Mouse (Mus musculus) kidney, embryonic 15.5 days (tissue): ENCODE data around the gene Sema4c. TPM values are rescaled to one million over a fixed set of nuclear protein-coding genes. Genes with fewer than 3 reads are reported as not detected.

Experiments used
- ATAC-seq: fragments of 200-750 bp; cut with Nextera tagmentation; replicated peaks from 2 replicates; pipeline ENCODE4 v1.8.0; 2017; ENCODE audit warnings: moderate TSS enrichment; ENCODE audit not compliant: low FRiP score
- H3K27ac ChIP-seq: fragments of 300-500 bp; sonication (generic); 2 replicates; pipeline ENCODE4 v1.5.1; 2015; ENCODE audit warnings: mild to moderate bottlenecking, inconsistent platforms
- H3K27me3 ChIP-seq: fragments of 300-500 bp; sonication (generic); 2 replicates; pipeline ENCODE4 v1.6.1; 2015; ENCODE audit warnings: inconsistent platforms
- H3K36me3 ChIP-seq: fragments of 300-500 bp; sonication (generic); 2 replicates; pipeline ENCODE4 v1.6.1; 2015; ENCODE audit warnings: inconsistent platforms
- H3K4me1 ChIP-seq: fragments of 300-500 bp; sonication (generic); 2 replicates; pipeline ENCODE4 v1.6.1; 2015; ENCODE audit warnings: inconsistent platforms
- H3K4me2 ChIP-seq: fragments of 300-500 bp; sonication (generic); 2 replicates; pipeline ENCODE4 v1.6.1; 2015; ENCODE audit warnings: moderate library complexity, mild to moderate bottlenecking, inconsistent platforms
- H3K4me3 ChIP-seq: fragments of 300-500 bp; sonication (generic); replicated peaks from 2 replicates; pipeline ENCODE4 v1.5.1; 2015; ENCODE audit warnings: mild to moderate bottlenecking, inconsistent platforms
- H3K9ac ChIP-seq: fragments of 300-500 bp; sonication (generic); 2 replicates; pipeline ENCODE4 v1.6.1; 2015; ENCODE audit warnings: mild to moderate bottlenecking, inconsistent platforms
- H3K9me3 ChIP-seq: fragments of 300-500 bp; sonication (generic); replicated peaks from 2 replicates; pipeline ENCODE4 v1.6.1; 2016; ENCODE audit warnings: inconsistent platforms
- WGBS: fragments of 180-500 bp; shearing (Covaris S2); methylation state at CpG from one replicate; pipeline ENCODE4 v1.1.7; 2015; ENCODE audit warnings: mixed read lengths; 5-methylcytosine and 5-hydroxymethylcytosine counted together
- polyA plus RNA-seq: library from polyadenylated mRNA; unstranded; fragments of >200 nt; fragmentation: Nextera tagmentation; extraction: Ambion mirVana; gene quantifications from 2 replicates; pipeline ENCODE4 v1.2.1, GENCODE M21; 2015

Gene Sema4c
- polyA plus RNA-seq, 1 experiment from 2014 or later = 23.3 TPM

DNA sequence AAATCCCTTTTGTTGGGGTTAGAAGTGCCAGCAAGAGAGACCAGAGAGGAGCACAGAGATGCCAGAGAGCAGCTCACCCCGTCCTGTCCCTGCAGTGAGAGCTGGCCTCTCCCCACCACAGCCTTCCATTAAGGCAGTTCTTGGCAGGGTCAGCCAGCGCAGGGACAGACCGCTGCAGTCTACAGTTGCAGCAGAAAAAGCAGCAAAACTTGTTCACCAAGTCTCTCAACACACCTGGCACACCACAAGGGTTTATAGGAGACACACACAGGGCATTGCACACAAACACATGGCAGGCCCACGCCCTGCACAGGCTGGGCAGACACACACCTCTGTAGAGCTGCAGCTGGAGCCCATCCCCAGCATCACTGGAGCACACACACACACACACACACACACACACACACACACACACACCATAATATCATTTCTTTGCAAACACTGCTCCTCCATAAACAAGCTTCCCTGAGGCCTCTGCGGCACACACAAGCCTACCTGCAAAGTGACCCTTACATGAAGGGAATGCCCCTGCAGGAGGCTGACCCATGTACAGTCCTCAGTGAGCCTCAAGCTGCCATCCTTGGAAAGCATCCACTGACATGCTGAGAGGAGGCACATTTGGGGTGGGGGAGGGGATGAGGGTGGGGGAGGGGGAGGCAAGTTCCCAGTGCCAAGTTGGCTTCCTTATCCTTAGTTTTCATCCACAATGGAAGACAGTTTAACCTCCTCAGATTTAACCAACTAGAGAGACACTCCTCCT, 16.2 kb upstream of the Sema4c start:
- peaks cover 91% of the 10 kb centered on the region for H3K4me1 ChIP-seq
- H3K9me3 ChIP-seq = no peaks in the 10 kb centered on the region
- H3K9ac ChIP-seq = no peak overlapping the region
- no peaks in the 10 kb centered on the region for H3K36me3 ChIP-seq
- 81% methylated on average over 5 of the region's 5 CpGs for WGBS
- 0 out of 2 replicates have a peak overlapping the region, but pooled peaks have one; percentile 35 for H3K27ac ChIP-seq
- H3K4me2 ChIP-seq = no peak overlapping the region
- H3K27me3 ChIP-seq = no peaks in the 10 kb centered on the region
- H3K4me3 ChIP-seq = no peak overlapping the region
- ATAC-seq = no peak

GRCm38 (mm10) chr1:36573524-36573923, 15.4 kb upstream of the Sema4c start:
- 75% methylated on average over 8 of the region's 8 CpGs for WGBS
- Histone ChIP-seq H3K4me1 (peaks cover 93% of the 10 kb centered on the region), H3K9me3 (no peaks in the 10 kb centered on the region), H3K27me3 (no peaks in the 10 kb centered on the region), H3K27ac (0 out of 2 replicates have a peak overlapping the region, but pooled peaks have one; percentile 14), H3K4me3 (no peak overlapping the region), H3K36me3 (no peaks in the 10 kb centered on the region), H3K4me2 (no peak overlapping the region), H3K9ac (no peak overlapping the region)
- ATAC-seq = no peak

- 55% methylated on average over 1 of the region's 1 CpGs for WGBS
- Histone ChIP-seq H3K9ac (no peak overlapping the region), H3K4me2 (no peak overlapping the region), H3K4me3 (no peak overlapping the region), H3K27me3 (no peaks in the 10 kb centered on the region), H3K4me1 (peaks cover 95% of the 10 kb centered on the region), H3K27ac (peak overlapping the region; percentile 92), H3K9me3 (no peaks in the 10 kb centered on the region), H3K36me3 (no peaks in the 10 kb centered on the region)
- no peak for ATAC-seq
These were observed 14.6 kb upstream of the Sema4c start for GRCm38 (mm10) chr1:36572709-36573108.

DNA sequence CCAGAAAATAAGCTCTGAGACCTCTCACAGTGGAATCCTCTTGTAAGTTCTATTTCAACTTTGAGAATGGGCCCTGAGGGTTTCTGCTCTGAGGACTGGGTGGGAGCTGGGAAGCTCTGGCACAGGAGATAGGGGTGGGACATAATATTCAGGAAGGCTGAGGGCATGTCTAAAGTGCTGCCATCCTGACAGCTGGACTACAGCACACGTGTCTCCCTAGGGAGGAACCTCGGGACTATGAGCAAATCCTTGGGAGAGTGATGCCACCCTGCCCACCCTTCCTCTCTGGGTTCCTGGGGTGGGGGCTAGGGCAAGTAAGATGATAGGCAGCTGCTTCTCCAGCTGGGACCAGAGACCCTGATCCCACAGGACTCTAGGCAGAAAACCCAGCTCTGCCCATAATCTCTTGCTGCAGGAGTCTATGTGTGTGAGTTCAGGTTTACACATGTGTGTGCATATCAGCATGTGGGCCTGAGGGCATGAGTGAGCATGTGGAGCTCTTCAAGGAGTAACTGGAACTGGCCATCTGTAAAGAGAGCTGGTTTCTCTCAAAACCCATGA, 14.1 kb upstream of the Sema4c start:
- Histone ChIP-seq H3K9ac (no peak overlapping the region), H3K4me2 (no peak overlapping the region), H3K36me3 (no peaks in the 10 kb centered on the region), H3K27me3 (no peaks in the 10 kb centered on the region), H3K4me1 (peaks cover 94% of the 10 kb centered on the region), H3K9me3 (no peaks in the 10 kb centered on the region), H3K4me3 (no peak overlapping the region), H3K27ac (peak overlapping the region; percentile 92)
- no peak for ATAC-seq
- WGBS = 59% methylated on average over 2 of the region's 2 CpGs

DNA sequence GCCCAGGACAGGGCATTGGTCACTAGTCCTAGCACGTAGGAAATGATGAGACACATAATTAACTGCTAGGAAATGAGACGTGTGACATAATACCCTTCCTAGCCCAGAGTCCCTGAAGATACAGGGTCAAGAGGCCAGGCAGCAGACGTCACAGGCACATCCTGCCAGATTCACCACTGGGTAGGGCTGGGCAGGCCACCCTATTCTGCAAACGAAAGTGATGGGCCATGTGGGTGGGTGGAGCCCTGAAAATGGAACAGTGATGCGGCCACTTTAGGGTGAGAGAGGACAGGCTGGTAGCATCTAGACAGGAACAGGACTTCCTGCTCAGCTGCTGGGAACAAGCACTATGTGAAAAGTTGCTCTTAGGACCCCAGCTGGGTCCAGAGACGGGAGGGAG, 13.5 kb upstream of the Sema4c start:
- Histone ChIP-seq H3K27me3 (no peaks in the 10 kb centered on the region), H3K9me3 (no peaks in the 10 kb centered on the region), H3K4me3 (no peak overlapping the region), H3K4me2 (no peak overlapping the region), H3K9ac (no peak overlapping the region), H3K27ac (peak overlapping the region; percentile 92), H3K4me1 (peaks cover 91% of the 10 kb centered on the region), H3K36me3 (no peaks in the 10 kb centered on the region)
- ATAC-seq = peak; percentile 3; the same call in 1 of the 2 replicates
- 32% methylated on average over 6 of the region's 6 CpGs for WGBS

DNA sequence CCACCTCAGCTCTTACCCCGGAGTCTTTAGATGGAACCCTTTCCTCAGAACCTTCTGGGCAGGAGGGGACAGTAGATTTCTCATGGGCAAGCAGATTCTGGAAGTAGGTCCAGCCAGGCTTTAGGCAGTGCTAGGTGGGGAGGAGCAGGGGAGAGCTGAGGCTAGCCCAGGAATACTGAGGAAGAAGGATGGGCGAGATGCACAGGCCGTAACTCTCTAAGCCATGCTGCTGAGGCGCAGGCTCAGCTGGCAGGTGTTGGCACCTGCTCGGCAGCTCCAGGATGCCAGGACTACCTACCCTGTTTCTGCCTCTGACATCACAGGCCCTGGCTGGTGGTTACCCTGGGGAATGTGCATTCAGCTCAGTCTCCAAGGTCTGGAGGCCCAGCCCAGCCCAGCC, 12.2 kb upstream of the Sema4c start:
- H3K27ac ChIP-seq = peak overlapping the region; percentile 92; the same call in 1 of the 2 replicates
- peaks cover 89% of the 10 kb centered on the region for H3K4me1 ChIP-seq

GRCm38 (mm10) chr1:36569694-36570276, 11.6 kb upstream of the Sema4c start:
- Histone ChIP-seq H3K9ac (0 out of 2 replicates have a peak overlapping the region, but pooled peaks have one; percentile 14), H3K4me1 (peaks cover 86% of the 10 kb centered on the region), H3K27ac (peak overlapping the region; percentile 92), H3K27me3 (no peaks in the 10 kb centered on the region), H3K4me2 (no peak overlapping the region), H3K36me3 (no peaks in the 10 kb centered on the region), H3K4me3 (no peak overlapping the region), H3K9me3 (no peaks in the 10 kb centered on the region)
- ATAC-seq = no peak
- 42% methylated on average over 7 of the region's 7 CpGs for WGBS

More for the DNA sequence above, 12.2 kb upstream of the Sema4c start:
- Histone ChIP-seq H3K9ac (no peak overlapping the region), H3K9me3 (no peaks in the 10 kb centered on the region), H3K27me3 (no peaks in the 10 kb centered on the region), H3K4me3 (no peak overlapping the region), H3K4me2 (no peak overlapping the region), H3K36me3 (no peaks in the 10 kb centered on the region)
- no peak for ATAC-seq
- WGBS = 82% methylated on average over 5 of the region's 5 CpGs

DNA sequence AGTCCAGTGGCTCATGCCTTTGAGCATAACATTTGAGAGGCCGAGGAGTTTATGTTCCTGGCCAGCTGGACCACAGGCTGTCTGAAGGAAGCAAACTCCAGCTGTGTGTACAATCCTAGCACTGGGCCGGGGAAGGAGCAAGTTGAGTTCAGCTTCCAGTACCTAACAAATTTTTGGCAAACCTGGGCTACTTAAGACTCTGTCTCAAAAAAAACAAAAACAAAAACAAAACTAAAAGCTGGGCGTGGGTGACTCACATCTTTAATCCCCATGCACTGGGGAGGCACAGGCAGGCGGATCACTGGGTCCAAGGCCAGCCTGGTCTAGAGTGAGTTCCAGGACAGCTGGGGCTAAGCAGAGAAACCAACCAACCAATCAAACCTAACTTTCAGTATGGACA, 10.6 kb upstream of the Sema4c start:
- Histone ChIP-seq H3K36me3 (no peaks in the 10 kb centered on the region), H3K4me3 (no peak overlapping the region), H3K27me3 (no peaks in the 10 kb centered on the region), H3K9ac (no peak overlapping the region), H3K4me2 (0 out of 2 replicates have a peak overlapping the region, but pooled peaks have one; percentile 22), H3K27ac (peak overlapping the region; percentile 92), H3K9me3 (no peaks in the 10 kb centered on the region), H3K4me1 (peaks cover 87% of the 10 kb centered on the region)
- ATAC-seq = no peak
- 55% methylated on average over 4 of the region's 4 CpGs for WGBS

GRCm38 (mm10) chr1:36567818-36568603, 9.9 kb upstream of the Sema4c start:
- Histone ChIP-seq H3K27ac (peak overlapping the region; percentile 92), H3K27me3 (no peaks in the 10 kb centered on the region), H3K4me3 (no peak overlapping the region), H3K9me3 (no peaks in the 10 kb centered on the region), H3K9ac (no peak overlapping the region), H3K36me3 (no peaks in the 10 kb centered on the region), H3K4me2 (peak overlapping the region; percentile 22), H3K4me1 (peaks cover 87% of the 10 kb centered on the region)
- 28% methylated on average over 21 of the region's 21 CpGs for WGBS
- peak; percentile 75 for ATAC-seq

- WGBS = 14% methylated on average over 2 of the region's 2 CpGs
These were observed 8.3 kb upstream of the Sema4c start for GRCm38 (mm10) chr1:36566425-36566824.

DNA sequence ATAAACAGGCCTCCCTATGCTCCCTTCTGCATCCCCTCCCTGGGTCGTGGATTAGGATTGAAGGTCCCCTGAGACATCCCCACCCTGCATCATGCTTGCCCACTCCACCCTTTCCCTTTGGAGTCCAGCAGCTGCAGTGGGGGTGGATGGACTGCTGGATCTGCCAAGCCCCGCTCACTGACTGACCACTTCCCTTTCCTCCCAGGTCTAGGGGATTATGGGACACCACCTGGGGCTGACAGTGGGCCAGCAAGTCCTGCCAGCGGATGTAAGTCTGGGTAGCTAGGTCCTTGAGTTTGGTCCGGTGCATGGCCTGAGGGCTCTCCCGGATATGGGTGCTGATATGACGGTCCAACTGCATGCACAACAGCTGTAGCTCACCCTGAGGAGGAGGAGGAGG, 6.0 kb upstream of the Sema4c start:
- H3K27ac ChIP-seq = 0 out of 2 replicates have a peak overlapping the region, but pooled peaks have one; percentile 41
- peaks cover 86% of the 10 kb centered on the region for H3K4me1 ChIP-seq
- 64% methylated on average over 6 of the region's 6 CpGs for WGBS
- no peaks in the 10 kb centered on the region for H3K27me3 ChIP-seq
- ATAC-seq = no peak
- H3K9ac ChIP-seq = no peak overlapping the region
- H3K36me3 ChIP-seq = no peaks in the 10 kb centered on the region
- no peak overlapping the region for H3K4me2 ChIP-seq
- H3K4me3 ChIP-seq = no peak overlapping the region
- no peaks in the 10 kb centered on the region for H3K9me3 ChIP-seq

More at GRCm38 (mm10) chr1:36566425-36566824, 8.3 kb upstream of the Sema4c start:
- Histone ChIP-seq H3K4me2 (no peak overlapping the region), H3K9me3 (no peaks in the 10 kb centered on the region), H3K4me3 (no peak overlapping the region), H3K9ac (no peak overlapping the region), H3K27ac (peak overlapping the region; percentile 43; the same call in 1 of the 2 replicates), H3K27me3 (no peaks in the 10 kb centered on the region), H3K36me3 (no peaks in the 10 kb centered on the region), H3K4me1 (peaks cover 87% of the 10 kb centered on the region)
- ATAC-seq = no peak
